Mouse (Mus musculus) layer of hippocampus, adult 18-20 months (tissue): ENCODE results near the gene Sppl3. TPM values are rescaled to one million over a fixed set of nuclear protein-coding genes. Genes with fewer than 3 reads are reported as not detected.
A peak's percentile ranks its signal among the peaks of the same experiment; 100 is the strongest.
"Not testable (repeated sequence)": the region's sequence is repeated elsewhere in the genome, so short reads cannot be mapped to it uniquely, and the experiment has no call there.

Experiments used
- DNase-seq, 2 experiments: peaks; one replicate each; pipeline ENCODE4 v3.0.0; 2022; ENCODE audit warnings: low spot score in 2 of 2
- total RNA-seq, 2 experiments: library from RNA; stranded (reverse); gene quantifications; 2 replicates each; pipeline ENCODE4 v1.2.3; 2021

The Sppl3 gene
- total RNA-seq, 2 experiments from 2014 or later: 76.9 to 77.9 TPM

- DNase-seq: peak; percentile 37 to 55
Measured at GRCm38 (mm10) chr5:115072143-115072542, 61.2 kb downstream of the Sppl3 start.

- not testable (repeated sequence) for DNase-seq
Measured at GRCm38 (mm10) chr5:115073306-115073705, 62.4 kb downstream of the Sppl3 start.

- no peak for DNase-seq
Measured at GRCm38 (mm10) chr5:115074749-115075148, 63.8 kb downstream of the Sppl3 start.

- DNase-seq: peak in 1 of 2 experiments; percentile 63
Measured at GRCm38 (mm10) chr5:115076144-115076901, 65.4 kb downstream of the Sppl3 start.

- no peak for DNase-seq
Measured at GRCm38 (mm10) chr5:115081636-115082035, 70.7 kb downstream of the Sppl3 start.

- no peak for DNase-seq
Measured at GRCm38 (mm10) chr5:115083492-115083891, 72.6 kb downstream of the Sppl3 start.

GRCm38 (mm10) chr5:115085675-115086074, 74.7 kb downstream of the Sppl3 start:
- DNase-seq: no peak

- DNase-seq: no peak
Measured at GRCm38 (mm10) chr5:115089592-115090268, 78.8 kb downstream of the Sppl3 start.

GRCm38 (mm10) chr5:115091015-115091414, 80.1 kb downstream of the Sppl3 start:
- no peak for DNase-seq

GRCm38 (mm10) chr5:115091776-115092175, 80.8 kb downstream of the Sppl3 start:
- no peak for DNase-seq

GRCm38 (mm10) chr5:115098195-115098594, 87.3 kb downstream of the Sppl3 start, which contains the start of gene Gm10401:
Gm10401 (minus strand) TSS chr5:115098295.
- DNase-seq: no peak

GRCm38 (mm10) chr5:115099530-115099929, 88.6 kb downstream of the Sppl3 start:
- no peak for DNase-seq

- DNase-seq: no peak
Measured at GRCm38 (mm10) chr5:115099991-115100390, 89.1 kb downstream of the Sppl3 start.

GRCm38 (mm10) chr5:115100473-115100872, 89.5 kb downstream of the Sppl3 start:
- DNase-seq: no peak

- DNase-seq: no peak
Measured at GRCm38 (mm10) chr5:115102231-115102630, 91.3 kb downstream of the Sppl3 start.

- DNase-seq: not testable (repeated sequence)
Measured at GRCm38 (mm10) chr5:115103253-115103652, 92.3 kb downstream of the Sppl3 start.

- DNase-seq: no peak
Measured at GRCm38 (mm10) chr5:115111156-115111555, 100.2 kb downstream of the Sppl3 start.

GRCm38 (mm10) chr5:115113244-115113643, 102.3 kb downstream of the Sppl3 start:
- DNase-seq: no peak

- no peak for DNase-seq
Measured at GRCm38 (mm10) chr5:115114501-115114900, 103.6 kb downstream of the Sppl3 start.

- no peak for DNase-seq
Measured at GRCm38 (mm10) chr5:115116426-115116825, 105.5 kb downstream of the Sppl3 start.

GRCm38 (mm10) chr5:115117467-115117866, 106.5 kb downstream of the Sppl3 start:
- DNase-seq: no peak

GRCm38 (mm10) chr5:115118961-115119570, 108.1 kb downstream of the Sppl3 start, which contains the start of gene Acads:
Acads (minus strand) TSS chr5:115119346.
- peak in 1 of 2 experiments; percentile 52 for DNase-seq
